Mouse (Mus musculus) midbrain, embryonic 11.5 days (tissue): ENCODE results near the gene Olfr1008. TPM values are rescaled to one million over a fixed set of nuclear protein-coding genes. Genes with fewer than 3 reads are reported as not detected.

ENCODE experiments used
- polyA plus RNA-seq: library from polyadenylated mRNA; unstranded; fragments of >200 nt; fragmentation: Nextera tagmentation; extraction: Ambion mirVana; gene quantifications from 2 replicates; pipeline ENCODE4 v1.2.1, GENCODE M21; 2014

The Olfr1008 gene
- polyA plus RNA-seq, 1 experiment from 2014 or later: not detected

Other genes starting within 250 kb of the Olfr1008 start
- gene Olfr995, start 245.8 kb upstream of the Olfr1008 start, polyA plus RNA-seq: not detected in 2 replicates
- gene 4833423E24Rik, start 170.4 kb upstream of the Olfr1008 start, polyA plus RNA-seq: not detected in 2 replicates
- gene Olfr996, start 110.2 kb upstream of the Olfr1008 start, polyA plus RNA-seq: not detected in 2 replicates
- gene Olfr998, start 100.5 kb upstream of the Olfr1008 start, polyA plus RNA-seq: not detected in 2 replicates
- gene Olfr1000, start 77.5 kb upstream of the Olfr1008 start, polyA plus RNA-seq: not detected in 2 replicates
- not detected in 2 replicates for gene Olfr1002, start 38.7 kb upstream of the Olfr1008 start, polyA plus RNA-seq
- not detected in 2 replicates for gene Olfr154, start 25.0 kb upstream of the Olfr1008 start, polyA plus RNA-seq
- not detected in 2 replicates for gene Olfr1006, start 10.7 kb upstream of the Olfr1008 start, polyA plus RNA-seq
- not detected in 2 replicates for gene Olfr1009, start 26.0 kb downstream of the Olfr1008 start, polyA plus RNA-seq
- not detected in 2 replicates for gene Olfr1012, start 73.3 kb downstream of the Olfr1008 start, polyA plus RNA-seq
- gene Olfr1013, start 77.7 kb downstream of the Olfr1008 start, polyA plus RNA-seq: not detected in 2 replicates
- not detected in 2 replicates for gene Olfr1014, start 83.3 kb downstream of the Olfr1008 start, polyA plus RNA-seq
- gene Olfr1015, start 92.6 kb downstream of the Olfr1008 start, polyA plus RNA-seq: not detected in 2 replicates
- gene Olfr1016, start 113.1 kb downstream of the Olfr1008 start, polyA plus RNA-seq: not detected in 2 replicates
- not detected in 2 replicates for gene Olfr1018, start 129.0 kb downstream of the Olfr1008 start, polyA plus RNA-seq
- not detected in 2 replicates for gene Olfr1019, start 156.1 kb downstream of the Olfr1008 start, polyA plus RNA-seq
- not detected in 2 replicates for gene Olfr1020, start 157.6 kb downstream of the Olfr1008 start, polyA plus RNA-seq
- not detected in 2 replicates for gene Olfr1022, start 179.2 kb downstream of the Olfr1008 start, polyA plus RNA-seq
- not detected in 2 replicates for gene Olfr1023, start 196.2 kb downstream of the Olfr1008 start, polyA plus RNA-seq
- gene Olfr1024, start 215.6 kb downstream of the Olfr1008 start, polyA plus RNA-seq: not detected in 2 replicates
- not detected in 2 replicates for gene Olfr1025-ps1, start 225.8 kb downstream of the Olfr1008 start, polyA plus RNA-seq
- gene Olfr1026, start 232.1 kb downstream of the Olfr1008 start, polyA plus RNA-seq: not detected in 2 replicates